Mouse (Mus musculus): ENCODE measurements around the gene Cdh6.

Cdh6 gene

DNA sequence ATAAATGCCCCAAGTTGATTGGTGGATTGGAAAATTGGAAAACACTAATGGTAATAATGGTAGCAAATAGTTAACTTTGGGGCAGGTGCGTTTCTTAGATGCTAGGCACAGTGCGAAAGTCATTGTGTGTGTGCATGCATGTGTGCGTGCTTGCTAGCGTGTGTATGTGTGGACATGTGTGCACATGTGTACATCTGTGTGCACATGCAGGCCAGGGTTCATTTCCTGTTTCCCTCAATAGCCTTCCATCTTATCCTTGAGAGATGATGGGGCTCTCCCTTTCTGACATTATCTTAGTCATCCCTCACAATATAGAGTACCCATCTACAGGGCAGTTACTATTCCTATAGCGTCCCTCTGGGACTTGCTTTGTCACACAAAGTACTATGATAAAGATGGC lies 17.7 kb downstream of the Cdh6 start:
- DNase-seq = no peak

DNA sequence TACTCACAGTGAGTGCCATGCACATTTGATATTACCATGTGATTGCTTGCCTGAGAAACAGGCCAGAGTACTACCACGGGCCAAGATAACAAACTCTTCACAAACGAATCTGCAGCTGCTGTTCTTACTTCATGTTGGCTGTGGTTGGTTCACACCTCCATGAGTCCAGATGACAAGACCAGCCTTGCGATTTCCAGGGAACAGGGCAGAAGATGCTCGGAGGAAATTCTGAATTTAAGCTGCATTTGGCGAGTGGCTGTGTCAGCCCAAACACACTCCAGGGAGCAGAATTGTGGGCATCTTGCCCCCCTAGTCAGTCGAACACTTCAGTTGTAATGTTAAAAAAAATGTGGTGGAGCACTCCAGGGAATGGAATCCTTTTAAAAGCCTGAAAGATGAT lies 18.1 kb downstream of the Cdh6 start:
- DNase-seq = no peak

DNA sequence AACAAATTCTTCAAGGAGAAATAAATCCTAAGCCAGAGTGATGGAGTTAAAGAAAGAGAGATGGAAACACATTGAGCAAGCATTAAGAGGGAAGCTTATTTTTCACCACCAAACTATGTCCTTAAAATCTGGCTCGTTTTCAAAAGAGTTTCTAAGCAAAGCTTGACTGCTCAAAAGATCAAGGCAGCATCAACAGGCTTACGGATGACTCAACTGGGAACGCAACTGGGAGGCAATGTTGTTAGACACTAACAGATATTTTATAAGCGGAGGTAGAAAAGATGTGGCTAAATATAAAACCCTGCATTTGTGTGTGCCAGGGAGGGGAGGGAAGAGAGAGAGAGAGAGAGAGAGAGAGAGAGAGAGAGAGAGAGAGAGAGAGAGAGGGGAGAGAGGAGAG lies 31.5 kb downstream of the Cdh6 start:
- no peak for DNase-seq

DNA sequence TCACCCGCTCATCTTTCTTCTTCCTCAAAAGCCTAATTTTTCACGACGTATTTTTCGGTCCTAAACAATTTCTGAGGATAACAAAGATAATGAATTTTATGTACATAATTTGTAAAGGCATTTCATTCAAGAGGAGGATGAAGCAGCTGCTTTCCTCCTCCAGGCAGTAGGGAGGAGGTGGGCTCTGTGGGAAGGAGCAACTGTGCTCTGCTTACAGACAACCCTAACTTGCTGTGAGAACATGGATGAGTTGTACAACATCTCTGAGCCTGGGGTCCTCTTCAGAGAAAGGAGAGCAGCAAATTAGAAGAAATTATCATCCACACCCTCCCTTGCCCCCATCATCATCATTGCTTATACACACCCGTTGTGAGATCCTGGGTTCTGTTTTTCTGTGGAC lies 33.8 kb downstream of the Cdh6 start:
- no peak for DNase-seq

DNA sequence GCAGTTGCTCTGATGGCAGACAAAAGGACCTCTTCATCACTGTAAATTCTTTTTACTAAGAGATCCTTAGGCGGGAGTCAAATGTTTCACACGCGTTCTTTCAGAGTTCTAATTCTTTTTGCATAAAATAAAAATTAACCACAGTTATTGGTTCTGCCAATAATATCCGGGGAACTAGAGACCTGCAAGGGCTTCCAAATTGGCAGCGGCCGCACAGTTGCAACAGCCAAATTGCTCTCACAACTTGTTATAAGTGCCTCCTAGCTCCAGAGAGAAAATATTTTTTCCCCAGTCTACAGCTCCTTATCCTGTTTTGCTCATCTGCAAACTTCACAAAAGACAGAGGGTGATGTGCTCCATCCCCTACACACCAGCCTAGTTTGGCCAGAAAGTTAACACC lies 36.3 kb downstream of the Cdh6 start:
- no peak for DNase-seq

DNA sequence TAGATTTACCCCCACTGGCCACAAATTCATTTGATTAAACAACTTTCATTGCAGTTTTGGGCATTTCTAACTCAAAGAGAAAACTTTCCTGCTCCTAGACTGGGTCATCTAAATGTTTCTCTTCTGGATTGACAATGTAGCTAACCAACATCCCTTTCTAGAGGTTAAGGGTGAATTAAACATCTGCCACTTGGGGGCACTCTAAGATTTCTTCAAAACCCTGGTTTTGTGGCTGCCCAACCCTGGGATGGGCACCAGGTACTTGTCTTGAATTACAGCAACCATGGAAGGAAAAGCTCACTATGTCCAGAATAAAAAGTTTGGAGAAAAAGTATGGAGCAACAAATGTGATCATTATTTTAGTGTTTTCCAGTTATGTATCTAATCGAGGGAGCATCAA lies 39.4 kb downstream of the Cdh6 start:
- DNase-seq = peak; percentile 46

DNA sequence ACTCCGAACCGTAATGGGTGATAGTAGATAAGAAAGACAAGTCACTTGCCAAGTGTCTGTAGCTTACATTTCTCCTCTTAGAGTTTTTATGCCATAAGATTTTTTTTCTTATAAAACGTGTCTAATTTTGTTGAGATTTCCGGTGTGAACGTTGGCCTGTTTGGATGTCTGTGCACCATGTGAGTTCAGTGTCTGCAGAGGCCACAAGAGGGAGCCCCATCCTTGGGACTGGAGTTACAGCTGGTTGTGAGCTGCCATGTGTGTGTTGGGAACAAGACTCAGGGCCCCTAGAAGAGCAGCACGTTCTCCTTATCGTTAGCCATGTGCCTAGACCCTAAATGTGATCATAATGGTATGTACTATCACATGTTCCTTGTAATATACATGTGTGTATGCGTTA lies 40.1 kb downstream of the Cdh6 start:
- DNase-seq = no peak

DNA sequence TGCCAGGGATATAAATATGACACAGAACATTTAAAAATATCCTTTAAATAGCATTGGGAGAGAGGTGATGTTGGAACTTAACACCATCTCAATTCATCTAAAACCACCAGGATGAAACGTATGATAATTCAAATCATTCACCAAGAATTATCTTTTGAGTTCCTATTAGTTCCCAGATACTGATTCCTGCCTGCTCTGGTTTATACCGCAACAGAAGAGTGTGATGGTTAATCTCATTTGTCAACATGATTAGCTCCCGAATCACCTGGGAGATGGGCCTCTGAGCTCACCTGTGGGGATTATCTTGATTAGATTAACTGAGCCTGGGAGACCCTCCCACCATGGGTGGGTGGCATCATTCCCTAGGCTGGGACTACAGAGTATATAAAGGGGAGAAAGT lies 41.0 kb downstream of the Cdh6 start:
- DNase-seq = no peak

DNA sequence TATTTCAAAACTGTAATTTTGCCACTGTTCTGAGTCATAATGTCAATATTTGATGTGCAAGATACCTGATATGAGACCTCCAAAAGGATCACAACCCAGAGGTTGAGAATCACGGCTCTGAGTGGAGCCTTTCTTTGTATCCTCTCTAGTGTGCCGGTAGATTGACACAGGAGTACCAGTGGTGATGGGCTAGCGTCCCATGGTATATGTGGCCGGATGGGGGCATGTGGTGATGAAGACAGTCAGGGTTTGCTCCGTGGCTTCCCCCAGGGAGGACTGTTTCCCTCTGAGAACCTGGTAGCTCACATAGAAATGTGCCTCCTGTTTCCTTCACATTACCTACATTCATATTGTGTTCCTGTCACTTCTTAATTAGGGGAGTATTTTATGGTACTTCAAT lies 43.2 kb downstream of the Cdh6 start:
- no peak for DNase-seq

DNA sequence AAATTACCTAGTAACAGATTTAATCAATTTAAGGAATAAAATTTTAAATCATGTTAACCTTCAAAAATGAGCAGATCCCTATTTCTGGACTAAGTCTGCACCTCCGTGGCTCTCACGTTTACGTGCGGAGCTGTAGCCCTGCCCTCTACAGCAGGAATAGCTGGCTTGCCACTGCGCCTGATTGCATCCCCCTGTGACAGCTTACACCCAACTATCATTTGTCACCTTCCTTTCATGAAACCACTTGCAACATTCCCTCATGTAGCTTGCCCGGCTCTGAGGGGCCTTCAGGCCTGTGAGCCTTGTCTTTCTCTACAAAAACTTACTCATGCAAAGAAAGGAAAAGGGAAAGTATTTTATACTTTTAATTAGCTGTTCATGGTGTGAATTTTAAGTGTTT lies 73.1 kb downstream of the Cdh6 start:
- DNase-seq = no peak

DNA sequence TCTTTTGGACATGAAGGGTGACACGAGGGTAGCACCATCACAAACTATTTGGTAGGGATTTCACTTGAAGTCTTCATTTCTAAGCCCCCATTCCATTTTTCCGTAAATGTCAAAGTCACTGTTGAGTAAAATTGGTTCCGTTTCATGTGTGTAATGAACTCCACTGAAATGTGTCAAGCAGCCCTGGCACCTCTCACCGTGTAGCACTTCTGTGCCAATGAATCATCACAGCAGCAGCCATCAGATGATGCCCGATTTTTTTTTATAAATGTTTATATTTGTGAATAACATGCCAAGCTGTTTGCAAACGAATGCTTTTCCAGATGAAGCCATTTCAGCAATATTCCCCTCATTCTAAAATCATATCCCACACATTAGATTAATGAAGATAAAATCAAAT lies 75.6 kb downstream of the Cdh6 start:
- no peak for DNase-seq

DNA sequence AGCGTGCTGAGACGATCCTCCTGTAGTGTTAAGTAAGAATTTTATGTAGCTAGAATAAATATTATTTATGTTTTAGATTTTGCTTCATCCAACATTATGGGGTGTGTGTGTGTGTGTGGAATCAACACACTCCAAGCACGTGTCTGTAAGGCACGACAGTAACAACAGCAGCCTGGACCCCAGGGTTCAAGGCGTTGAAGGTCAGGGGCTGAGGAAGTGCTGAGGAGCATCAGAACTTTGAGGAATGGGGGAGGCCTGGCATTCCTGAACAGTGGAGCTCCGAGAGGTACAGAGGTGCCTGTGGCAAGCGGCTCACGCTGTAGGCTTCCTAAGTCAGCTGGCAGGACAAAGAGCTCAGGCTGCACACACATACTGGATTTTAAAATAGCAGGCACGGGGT lies 78.1 kb downstream of the Cdh6 start:
- DNase-seq = no peak

DNA sequence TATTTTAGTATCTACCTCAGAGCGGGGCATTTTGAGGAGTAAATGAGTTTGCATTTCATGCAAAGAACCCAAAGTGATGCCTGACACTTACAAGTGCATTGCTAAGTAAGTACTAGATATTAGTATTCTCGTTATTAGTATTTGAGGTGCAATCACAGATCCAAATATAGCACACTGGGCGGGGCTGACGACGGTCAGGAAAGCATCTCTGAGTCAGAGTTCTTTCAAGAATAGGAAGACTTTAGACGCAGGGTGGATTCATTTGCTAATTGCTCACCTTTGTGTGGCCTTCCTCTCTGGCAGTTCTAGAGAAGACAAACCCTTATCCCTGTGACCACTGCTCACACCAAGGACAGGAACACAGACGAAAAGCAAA lies 78.6 kb downstream of the Cdh6 start:
- DNase-seq = no peak

DNA sequence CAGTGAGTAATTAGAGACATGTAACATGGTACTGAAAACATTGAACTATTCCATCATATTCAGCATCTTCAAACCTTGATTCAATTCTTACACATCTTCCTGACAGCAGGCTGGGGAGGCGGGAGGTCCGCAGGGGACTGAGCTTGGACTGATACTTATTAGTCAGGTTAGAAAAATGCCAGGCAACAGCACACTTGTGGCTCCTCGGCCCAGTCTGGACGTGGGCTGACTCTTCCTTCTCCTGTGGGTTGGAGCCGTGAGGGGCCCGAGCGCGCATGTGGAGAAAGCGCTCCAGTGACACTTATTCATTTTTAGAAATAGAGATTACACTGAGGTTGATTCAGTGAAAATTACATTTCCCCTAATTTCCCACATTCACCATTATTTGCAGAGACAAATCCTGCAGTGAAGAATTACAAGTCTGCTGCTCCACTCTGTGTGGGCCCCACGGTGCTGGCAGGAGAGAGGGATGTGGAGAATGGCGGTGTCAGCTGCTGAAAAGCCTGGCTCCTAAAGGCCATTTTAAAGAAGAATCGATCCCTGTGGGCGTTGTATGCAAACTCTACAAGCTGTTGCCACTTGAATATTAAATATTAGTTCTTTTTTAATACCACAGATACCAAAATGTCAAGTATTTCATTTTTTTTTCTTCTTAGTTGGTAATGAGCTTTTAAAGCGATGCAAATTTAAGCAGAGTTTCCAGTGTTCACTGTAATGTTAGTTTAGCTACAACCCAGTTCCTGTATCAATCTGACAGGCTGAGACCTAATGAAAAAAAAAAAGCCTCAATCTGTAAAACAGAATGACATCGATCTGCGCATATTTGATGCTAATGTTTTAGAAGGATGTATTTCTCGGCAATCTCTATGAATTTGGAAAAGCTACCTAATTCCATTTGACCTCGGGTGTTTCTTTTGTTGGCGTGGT lies 79.3 kb downstream of the Cdh6 start:
- no peak for DNase-seq

DNA sequence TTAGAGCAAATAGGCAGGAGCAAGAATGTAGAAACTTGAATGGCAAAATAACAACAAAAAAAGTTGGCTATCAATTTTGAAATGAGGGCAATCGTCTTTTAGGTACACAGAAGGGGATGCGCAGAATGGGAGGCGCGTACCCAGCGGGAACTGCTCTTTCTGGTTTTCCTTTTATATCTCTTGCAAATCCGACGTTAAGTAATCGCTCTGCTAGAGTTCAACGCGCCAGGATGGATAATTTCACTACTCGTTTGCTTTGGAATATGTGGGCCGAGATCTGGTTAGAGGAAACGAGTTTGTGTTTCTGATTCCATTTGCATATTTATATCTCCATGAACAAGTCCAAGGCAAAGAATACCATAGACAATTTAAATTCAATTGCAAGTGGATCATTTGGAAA lies 81.4 kb downstream of the Cdh6 start:
- no peak for DNase-seq

DNA sequence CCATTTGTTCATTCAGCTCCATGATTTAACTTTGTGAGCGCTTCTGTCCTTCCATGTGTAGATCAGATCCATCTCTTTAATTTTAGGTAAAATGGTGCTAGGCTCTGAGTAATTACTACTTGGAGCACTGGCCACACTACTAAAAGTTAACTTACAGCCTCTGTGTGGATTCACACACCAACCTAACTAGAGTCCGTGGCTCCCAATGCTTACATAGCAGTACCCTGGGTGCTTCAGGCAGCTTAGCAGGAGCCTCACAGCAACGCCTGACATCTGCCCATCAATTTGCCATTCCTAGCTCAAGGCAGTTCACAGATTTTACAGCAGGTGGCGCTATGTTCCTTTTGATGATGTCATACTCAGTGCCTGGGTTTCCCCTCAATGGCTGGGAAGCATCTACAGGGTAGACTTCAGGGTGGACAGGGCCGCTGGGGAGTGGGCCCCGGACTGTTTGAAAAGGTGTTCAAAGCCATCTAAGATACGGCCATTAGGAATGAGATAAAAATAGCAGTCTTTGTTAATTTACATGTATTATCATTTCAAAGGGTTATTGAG lies 84.9 kb downstream of the Cdh6 start:
- peak; percentile 76 for DNase-seq

DNA sequence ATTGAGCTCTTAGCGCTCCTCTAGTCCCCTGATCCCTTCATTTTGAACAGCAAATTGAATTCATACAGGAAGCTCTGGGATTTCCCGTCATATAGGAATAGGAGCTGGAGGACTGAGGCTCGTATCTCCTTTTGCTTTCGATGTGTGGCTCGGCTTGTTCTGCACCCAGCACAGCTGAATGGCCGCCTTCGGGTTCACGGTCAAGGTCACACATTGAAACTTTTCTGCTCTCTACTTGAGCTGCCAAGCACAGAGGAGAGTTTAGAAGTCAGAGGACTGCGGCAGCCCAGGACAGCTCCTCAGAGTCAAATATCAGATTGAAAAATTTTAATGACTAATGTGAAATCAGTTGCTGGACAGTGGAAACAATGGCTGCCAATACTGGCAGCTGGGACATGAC lies 88.7 kb downstream of the Cdh6 start:
- DNase-seq = no peak

DNA sequence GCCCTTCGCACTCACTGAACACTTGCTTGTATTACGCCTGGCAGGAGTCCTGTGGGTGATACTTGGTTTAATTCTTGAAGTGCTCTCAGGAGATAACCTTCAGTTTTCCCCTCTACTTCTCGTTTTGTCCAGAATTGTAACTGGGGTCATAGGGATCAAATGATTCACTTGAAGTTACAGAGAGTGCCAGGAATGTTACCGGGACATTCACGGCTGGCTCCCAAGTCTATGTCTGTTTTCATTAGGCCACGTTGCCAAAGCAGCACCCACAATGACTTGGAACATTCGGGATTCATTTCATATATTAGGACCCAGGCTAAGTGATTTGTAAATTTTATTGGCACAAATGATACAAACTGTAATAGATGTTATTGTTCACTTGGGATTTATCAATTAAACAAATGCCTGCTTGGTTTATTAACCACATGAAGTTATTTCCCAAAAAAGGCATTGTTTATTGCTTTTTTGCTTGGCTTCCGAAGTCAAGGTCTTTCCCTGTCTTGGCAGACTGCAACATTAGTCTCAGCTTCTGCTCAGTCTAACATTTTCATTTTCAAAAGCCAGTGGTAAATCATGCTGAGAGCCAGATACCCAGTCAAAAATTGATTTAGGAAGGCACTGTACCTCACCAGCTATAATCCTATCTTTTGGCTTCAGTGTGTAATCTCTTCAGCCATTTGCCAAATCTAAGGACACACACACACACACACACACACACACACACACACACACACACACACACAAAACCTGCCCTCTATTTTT lies 96.4 kb downstream of the Cdh6 start:
- no peak for DNase-seq

DNA sequence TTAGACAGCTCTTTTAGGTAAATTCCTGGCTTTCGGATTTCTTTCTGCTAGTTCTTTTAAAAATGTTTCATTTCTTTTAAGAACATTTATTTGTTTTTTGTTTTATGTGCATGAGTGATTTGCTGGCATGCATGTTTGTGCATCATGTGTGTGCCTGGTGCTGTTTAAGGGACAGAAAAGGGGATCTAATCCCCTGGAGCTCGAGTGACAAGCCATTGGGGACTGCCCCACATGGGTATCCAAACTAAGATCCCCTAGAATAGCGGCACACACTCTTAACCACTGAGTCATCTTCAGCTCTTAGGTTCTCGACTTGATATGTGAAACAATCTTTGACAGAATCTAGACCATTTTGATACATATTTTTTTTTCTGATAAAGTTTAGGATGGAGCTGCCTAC lies 99.4 kb downstream of the Cdh6 start:
- DNase-seq = no peak

DNA sequence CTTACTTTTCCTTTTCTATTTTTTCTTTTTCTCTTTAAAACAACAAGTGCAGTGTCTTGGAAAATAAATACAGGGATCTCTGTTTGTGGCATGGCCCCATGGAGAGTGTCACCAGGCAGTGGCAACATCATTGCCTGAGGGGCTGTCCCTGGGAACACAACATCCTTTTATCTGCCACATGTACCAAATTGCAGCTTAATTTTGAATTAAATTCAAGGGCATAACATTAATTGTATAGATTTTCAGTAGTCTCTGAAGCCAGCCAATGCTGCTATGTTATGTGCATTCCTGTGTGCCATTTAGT lies 105.3 kb downstream of the Cdh6 start:
- DNase-seq = no peak

DNA sequence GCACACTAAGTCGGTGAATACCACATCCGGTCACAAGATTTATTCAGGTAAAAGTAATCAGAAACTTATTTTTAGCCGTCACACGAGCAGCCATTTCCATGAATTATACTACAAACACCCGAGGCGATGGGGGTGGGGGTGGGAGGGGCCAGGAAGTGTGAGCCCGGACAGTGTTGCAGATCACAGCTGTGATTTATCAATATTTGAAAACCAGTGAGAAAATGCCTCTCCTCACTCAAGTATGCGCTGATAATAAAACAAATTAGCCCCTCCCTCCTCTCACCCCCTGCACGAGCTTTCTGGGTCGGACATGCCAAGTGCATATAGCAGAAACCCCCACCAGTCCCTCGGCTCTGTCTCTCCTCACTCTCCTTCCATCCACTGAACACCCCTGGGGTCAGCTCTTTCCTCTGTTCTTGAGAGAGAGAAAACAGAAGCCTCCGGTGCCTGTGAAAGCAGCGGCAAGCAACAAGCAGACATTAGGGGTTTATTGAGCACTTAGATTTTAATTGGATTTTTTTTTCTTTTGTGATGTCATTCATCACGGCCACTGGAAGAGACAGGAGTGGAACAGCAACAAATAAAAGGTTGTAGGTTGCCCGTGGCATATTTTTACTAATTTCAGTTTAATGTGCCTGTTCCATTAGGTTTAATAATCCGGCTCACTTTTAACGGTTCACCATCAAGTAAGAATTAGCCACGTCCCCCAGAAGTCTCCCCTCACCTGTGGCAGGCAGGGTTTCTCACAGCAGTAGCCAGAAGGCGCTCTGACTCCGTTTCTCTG lies 105.9 kb downstream of the Cdh6 start:
- peak; percentile 48 for DNase-seq

DNA sequence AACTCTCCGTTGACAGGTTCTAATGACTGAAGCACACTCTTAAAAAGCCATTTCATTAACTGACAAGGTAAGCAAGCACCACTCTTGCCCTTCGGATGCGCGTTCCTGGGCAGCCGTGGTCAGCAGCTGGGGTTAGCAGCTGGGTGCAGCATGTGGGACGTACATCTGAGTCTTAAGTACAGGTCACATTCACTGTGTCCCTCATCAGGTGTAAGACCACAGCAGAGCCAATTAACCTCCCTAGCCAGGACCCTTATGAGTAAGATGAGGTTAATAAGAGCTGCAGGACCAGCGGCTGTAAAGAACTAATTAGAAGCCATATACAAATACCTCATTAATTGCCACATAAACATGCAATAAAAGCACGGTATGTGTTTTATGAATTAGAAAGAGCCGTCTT lies 106.7 kb downstream of the Cdh6 start:
- DNase-seq = no peak

DNA sequence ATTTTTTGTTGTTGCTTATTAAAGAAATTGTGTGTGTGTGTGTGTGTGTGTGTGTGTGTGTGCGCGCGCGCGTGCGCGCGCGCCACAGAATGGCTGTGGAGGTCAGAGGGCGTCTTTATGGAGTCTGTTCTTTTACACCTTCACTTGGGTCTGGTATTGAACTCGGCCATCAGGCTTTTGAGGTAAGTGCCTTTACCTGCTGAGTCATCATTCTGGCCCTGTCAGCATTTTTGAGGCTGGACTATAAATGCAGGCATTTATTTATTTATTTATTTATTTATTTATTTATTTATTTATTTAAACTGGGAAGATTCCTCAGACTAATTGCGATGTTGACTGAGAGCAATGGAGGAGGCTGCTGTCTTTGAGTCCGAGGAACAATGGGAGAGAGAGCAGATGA lies 109.8 kb downstream of the Cdh6 start:
- no peak for DNase-seq

DNA sequence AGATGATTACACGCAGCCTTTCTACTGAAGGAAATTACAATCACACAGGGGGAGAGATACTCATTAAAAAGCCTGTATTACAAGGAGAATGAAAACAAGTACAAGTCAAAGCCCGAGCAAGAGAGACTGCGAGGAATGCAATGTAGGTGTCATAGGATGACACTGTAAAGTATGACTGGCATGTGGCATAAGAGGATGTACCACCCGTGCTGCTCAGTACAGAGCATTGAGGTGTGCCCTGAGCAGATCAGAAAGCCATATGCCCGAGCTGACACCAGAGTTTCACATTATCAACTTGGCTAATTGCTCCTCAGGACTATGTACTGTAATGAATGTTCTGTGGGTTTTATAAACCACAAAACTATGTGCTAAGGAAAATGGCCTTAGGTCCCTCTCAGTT lies 115.7 kb downstream of the Cdh6 start:
- no peak for DNase-seq
